Mouse (Mus musculus) limb, embryonic 12.5 days (tissue): ENCODE results near the gene Dcaf10. TPM values are rescaled to one million over a fixed set of nuclear protein-coding genes. Genes with fewer than 3 reads are reported as not detected.

ENCODE experiments used
- ATAC-seq: fragments of 200-750 bp; cut with Nextera tagmentation; 2 replicates; pipeline ENCODE4 v1.8.0; 2017; ENCODE audit warnings: low read depth, moderate TSS enrichment; ENCODE audit not compliant: insufficient number of reproducible peaks, insufficient read depth, low FRiP score, low TSS enrichment
- H3K27ac ChIP-seq: fragments of 300-500 bp; sonication (generic); 2 replicates; pipeline ENCODE4 v1.5.1; 2016; ENCODE audit warnings: mild to moderate bottlenecking, moderate library complexity
- H3K27me3 ChIP-seq: fragments of 300-500 bp; sonication (generic); 2 replicates; pipeline ENCODE4 v1.6.1; 2016; ENCODE audit warnings: mild to moderate bottlenecking, moderate library complexity
- H3K36me3 ChIP-seq: fragments of 300-500 bp; sonication (generic); 2 replicates; pipeline ENCODE4 v1.6.1; 2016; ENCODE audit warnings: mild to moderate bottlenecking, moderate library complexity
- H3K4me1 ChIP-seq: fragments of 300-500 bp; sonication (generic); replicated peaks from 2 replicates; pipeline ENCODE4 v1.6.1; 2016
- H3K4me2 ChIP-seq: fragments of 300-500 bp; sonication (generic); 2 replicates; pipeline ENCODE4 v1.6.1; 2016; ENCODE audit warnings: mild to moderate bottlenecking, moderate library complexity
- H3K4me3 ChIP-seq: fragments of 300-500 bp; sonication (generic); replicated peaks from 2 replicates; pipeline ENCODE4 v1.5.1; 2016; ENCODE audit warnings: mild to moderate bottlenecking
- H3K9ac ChIP-seq: fragments of 300-500 bp; sonication (generic); replicated peaks from 2 replicates; pipeline ENCODE4 v1.6.1; 2016; ENCODE audit warnings: mild to moderate bottlenecking, moderate library complexity
- H3K9me3 ChIP-seq: fragments of 300-500 bp; sonication (generic); 2 replicates; pipeline ENCODE4 v1.6.1; 2016; ENCODE audit warnings: mild to moderate bottlenecking, moderate library complexity
- WGBS: fragments of 180-500 bp; shearing (Covaris S2); methylation state at CpG from one replicate; pipeline ENCODE4 v1.1.7; 2016; 5-methylcytosine and 5-hydroxymethylcytosine counted together
- microRNA-seq: library from miRNA; unstranded; fragments of <30 nt; microRNA quantifications from one replicate; pipeline ENCODE4, GENCODE M21; 2017
- polyA plus RNA-seq: library from polyadenylated mRNA; unstranded; fragments of >200 nt; fragmentation: Nextera tagmentation; extraction: Ambion mirVana; gene quantifications from 2 replicates; pipeline ENCODE4 v1.2.1, GENCODE M21; 2016

The Dcaf10 gene
- polyA plus RNA-seq, 1 experiment from 2014 or later, result 20.4 TPM

- 73% methylated on average over 11 of the region's 11 CpGs for WGBS
- Histone ChIP-seq H3K27me3 (no peaks in the 10 kb centered on the region), H3K4me3 (no peak overlapping the region), H3K4me1 (peaks cover 26% of the 10 kb centered on the region), H3K9me3 (no peaks in the 10 kb centered on the region), H3K4me2 (no peak overlapping the region), H3K36me3 (peaks cover 8% of the 10 kb centered on the region; the same call in 1 of the 2 replicates), H3K27ac (peak overlapping the region; percentile 59; the same call in 1 of the 2 replicates), H3K9ac (no peak overlapping the region; the same call in 1 of the 2 replicates)
- ATAC-seq, result no peak
Measured at GRCm38 (mm10) chr4:45421519-45422260, 79.8 kb downstream of the Dcaf10 start.

GRCm38 (mm10) chr4:45422640-45423039 lies 80.7 kb downstream of the Dcaf10 start:
- 83% methylated on average over 10 of the region's 10 CpGs for WGBS
- ATAC-seq, result no peak
- Histone ChIP-seq H3K4me2 (no peak overlapping the region), H3K27ac (no peak overlapping the region), H3K27me3 (no peaks in the 10 kb centered on the region), H3K9ac (no peak overlapping the region), H3K4me3 (no peak overlapping the region), H3K4me1 (peaks cover 34% of the 10 kb centered on the region), H3K36me3 (peaks cover 8% of the 10 kb centered on the region; the same call in 1 of the 2 replicates), H3K9me3 (no peaks in the 10 kb centered on the region)

- WGBS, result 34% methylated on average over 8 of the region's 8 CpGs
- no peak overlapping the region for H3K27ac ChIP-seq
- H3K4me2 ChIP-seq, result no peak overlapping the region
- no peak overlapping the region for H3K4me3 ChIP-seq
- H3K4me1 ChIP-seq, result peaks cover 32% of the 10 kb centered on the region
- no peaks in the 10 kb centered on the region for H3K9me3 ChIP-seq
- H3K27me3 ChIP-seq, result 0 out of 2 replicates have a peak, but pooled peaks cover 4% of the 10 kb centered on the region
- peaks cover 8% of the 10 kb centered on the region; the same call in 1 of the 2 replicates for H3K36me3 ChIP-seq
- no peak overlapping the region; the same call in 1 of the 2 replicates for H3K9ac ChIP-seq
- ATAC-seq, result no peak
Measured at GRCm38 (mm10) chr4:45423406-45423805, 81.5 kb downstream of the Dcaf10 start.

GRCm38 (mm10) chr4:45426724-45427457 lies 85.0 kb downstream of the Dcaf10 start:
- WGBS, result 49% methylated on average over 13 of the region's 13 CpGs
- H3K27ac ChIP-seq, result no peak overlapping the region
- H3K36me3 ChIP-seq, result peaks cover 7% of the 10 kb centered on the region; the same call in 1 of the 2 replicates
- no peak overlapping the region for H3K9ac ChIP-seq
- H3K4me3 ChIP-seq, result no peak overlapping the region
- no peaks in the 10 kb centered on the region for H3K9me3 ChIP-seq
- ATAC-seq, result peak; percentile 32; the same call in 1 of the 2 replicates
- peaks cover 20% of the 10 kb centered on the region for H3K4me1 ChIP-seq
- H3K27me3 ChIP-seq, result peaks cover 4% of the 10 kb centered on the region; the same call in 1 of the 2 replicates
- no peak overlapping the region for H3K4me2 ChIP-seq

Small RNA genes lying within 50 kb of the gene (microRNA-seq; reads per million reads assigned to microRNA genes)
- not detected for gene Gm25692

Other genes starting within 250 kb of the Dcaf10 start
- 196 and 201 TPM in 2 replicates for gene Tomm5, start 234.0 kb upstream of the Dcaf10 start, polyA plus RNA-seq
- 3.6 and 3.7 TPM in 2 replicates for gene Frmpd1, start 157.2 kb upstream of the Dcaf10 start, polyA plus RNA-seq
- gene Trmt10b, start 45.0 kb upstream of the Dcaf10 start, polyA plus RNA-seq, result 19.1 and 20.4 TPM in 2 replicates
- gene Exosc3, start 631 bp downstream of the Dcaf10 start, polyA plus RNA-seq, result 89.0 and 90.9 TPM in 2 replicates
- 77.7 and 80.1 TPM in 2 replicates for gene Slc25a51, start 66.7 kb downstream of the Dcaf10 start, polyA plus RNA-seq
- 6.6 and 8.3 TPM in 2 replicates for gene Shb, start 190.4 kb downstream of the Dcaf10 start, polyA plus RNA-seq